Mouse (Mus musculus) A20 (cell line): ENCODE measurements around the gene Gm7029.
"Not testable (repeated sequence)": the region's sequence is repeated elsewhere in the genome, so short reads cannot be mapped to it uniquely, and the experiment has no call there.

Source experiments
- DNase-seq: peaks from one replicate; pipeline ENCODE4 v3.0.0-alpha.2; 2011; ENCODE audit warnings: low read depth, low spot score

Gm7029 gene

GRCm38 (mm10) chr17:33891892-33892291 is 18.3 kb downstream of the Gm7029 start:
- DNase-seq: not testable (repeated sequence)

DNA sequence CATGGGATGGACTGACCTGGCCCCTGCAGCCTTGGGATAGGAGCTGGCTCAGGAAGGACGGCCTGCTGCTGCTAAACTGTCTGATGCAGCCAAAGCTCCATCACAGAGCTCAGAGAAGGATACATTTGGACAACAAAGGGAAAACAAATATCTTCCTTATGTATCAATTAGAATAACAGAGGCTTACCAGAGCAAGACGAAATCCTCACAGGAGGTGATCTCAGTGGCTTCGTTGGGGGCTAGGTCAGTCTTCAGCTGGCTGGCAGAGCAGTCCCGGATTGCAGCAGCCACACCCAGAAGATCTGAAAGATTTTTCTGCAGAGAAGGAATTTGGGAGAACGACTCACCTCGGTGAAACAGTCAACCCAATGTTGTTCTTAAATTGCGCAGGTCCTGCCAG is 18.8 kb downstream of the Gm7029 start:
- DNase-seq: no peak

GRCm38 (mm10) chr17:33893011-33893410 is 19.4 kb downstream of the Gm7029 start:
- not testable (repeated sequence) for DNase-seq

GRCm38 (mm10) chr17:33897114-33897794 is 23.6 kb downstream of the Gm7029 start:
- DNase-seq: peak; percentile 82

- DNase-seq: not testable (repeated sequence)
These were observed 24.6 kb downstream of the Gm7029 start for GRCm38 (mm10) chr17:33898193-33898592.

DNA sequence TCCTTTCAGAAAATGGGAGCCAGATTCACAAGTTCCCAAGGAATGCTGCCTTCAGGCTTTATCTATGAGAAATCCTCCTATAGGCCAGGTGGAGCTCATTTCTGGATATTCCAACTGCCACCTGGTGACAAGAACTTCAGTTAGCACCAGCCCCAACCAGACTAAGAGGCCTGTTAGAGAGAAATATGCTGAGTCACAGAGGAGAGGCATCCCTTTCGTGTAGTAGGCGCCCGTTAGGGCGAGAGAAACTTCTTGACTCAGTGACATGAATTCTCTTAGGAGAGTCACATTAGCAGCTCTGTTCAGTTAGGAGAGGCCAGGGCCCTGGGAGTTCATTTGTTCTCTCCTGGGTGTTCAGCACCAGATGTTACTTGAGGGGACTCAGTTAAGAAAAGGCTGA is 26.0 kb downstream of the Gm7029 start:
- DNase-seq: no peak

DNA sequence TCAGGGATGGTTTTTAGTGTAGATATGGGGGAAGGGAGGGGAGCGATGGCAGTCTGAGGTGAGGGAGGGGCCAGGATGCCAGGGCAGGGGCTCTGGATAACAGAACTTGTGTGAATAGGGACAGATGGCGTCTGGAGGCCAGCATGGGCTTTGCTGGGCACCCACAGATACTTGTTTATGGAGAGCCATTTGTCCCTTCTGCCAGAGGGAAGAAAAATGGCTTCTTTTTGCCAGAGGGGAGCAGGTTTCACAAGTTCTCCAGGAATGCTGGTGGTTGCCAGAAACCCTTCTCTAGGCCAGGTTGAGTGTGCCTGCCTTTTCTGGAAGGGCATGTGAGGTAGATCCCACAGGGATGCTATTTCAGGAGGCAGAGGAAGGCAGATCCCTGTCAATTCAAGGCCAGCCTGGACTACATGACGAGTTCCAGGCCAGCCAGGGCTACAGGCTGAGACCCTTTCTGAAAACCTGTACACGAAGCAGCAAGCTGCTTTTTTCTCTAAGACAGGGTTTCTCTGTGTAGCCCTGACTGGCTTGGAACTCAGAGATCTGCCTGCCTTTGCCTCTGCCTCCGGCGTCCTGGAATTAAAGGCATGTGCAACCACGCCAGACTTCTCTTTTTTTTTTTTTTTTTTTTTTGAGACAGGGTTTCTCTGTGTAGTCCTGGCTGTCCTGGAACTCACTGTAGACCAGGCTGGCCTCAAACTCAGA is 26.8 kb downstream of the Gm7029 start:
- DNase-seq: no peak

DNA sequence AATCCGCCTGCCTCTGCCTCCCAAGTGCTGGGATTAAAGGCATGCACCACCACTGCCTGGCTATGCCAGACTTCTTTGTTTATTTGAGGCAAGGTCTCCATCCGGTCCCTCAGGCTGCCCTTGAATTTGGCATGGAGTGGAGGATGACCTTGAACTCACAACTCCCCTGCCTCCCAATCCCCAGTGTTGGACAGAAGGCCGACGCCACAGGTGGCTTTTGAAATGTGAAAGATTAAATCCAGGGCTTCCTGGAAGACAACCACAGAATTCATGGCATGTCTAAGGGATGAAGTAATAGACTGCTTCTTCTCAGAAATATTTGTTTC is 27.3 kb downstream of the Gm7029 start:
- DNase-seq: no peak

DNA sequence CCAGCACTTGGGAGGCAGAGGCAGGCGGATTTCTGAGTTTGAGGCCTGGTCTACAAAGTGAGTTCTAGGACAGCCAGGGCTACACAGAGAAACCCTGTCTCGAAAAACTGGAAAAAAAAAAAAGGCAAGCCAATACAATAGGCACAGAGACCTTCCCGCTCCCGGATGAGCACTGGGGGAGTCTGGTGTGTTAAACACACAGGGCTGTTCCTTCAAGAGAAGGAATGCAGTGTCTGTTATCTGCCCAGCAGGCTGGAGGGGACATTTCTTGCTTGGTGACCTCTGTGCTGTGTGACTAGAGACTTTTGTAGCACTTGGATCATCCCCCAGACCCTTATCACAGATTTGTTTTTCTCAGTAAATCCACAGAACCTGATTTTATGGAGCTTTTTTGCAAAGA is 28.0 kb downstream of the Gm7029 start:
- DNase-seq: no peak

GRCm38 (mm10) chr17:33902079-33902478 is 28.4 kb downstream of the Gm7029 start:
- DNase-seq: no peak

- no peak for DNase-seq
These were observed 28.9 kb downstream of the Gm7029 start for GRCm38 (mm10) chr17:33902491-33902890.

DNA sequence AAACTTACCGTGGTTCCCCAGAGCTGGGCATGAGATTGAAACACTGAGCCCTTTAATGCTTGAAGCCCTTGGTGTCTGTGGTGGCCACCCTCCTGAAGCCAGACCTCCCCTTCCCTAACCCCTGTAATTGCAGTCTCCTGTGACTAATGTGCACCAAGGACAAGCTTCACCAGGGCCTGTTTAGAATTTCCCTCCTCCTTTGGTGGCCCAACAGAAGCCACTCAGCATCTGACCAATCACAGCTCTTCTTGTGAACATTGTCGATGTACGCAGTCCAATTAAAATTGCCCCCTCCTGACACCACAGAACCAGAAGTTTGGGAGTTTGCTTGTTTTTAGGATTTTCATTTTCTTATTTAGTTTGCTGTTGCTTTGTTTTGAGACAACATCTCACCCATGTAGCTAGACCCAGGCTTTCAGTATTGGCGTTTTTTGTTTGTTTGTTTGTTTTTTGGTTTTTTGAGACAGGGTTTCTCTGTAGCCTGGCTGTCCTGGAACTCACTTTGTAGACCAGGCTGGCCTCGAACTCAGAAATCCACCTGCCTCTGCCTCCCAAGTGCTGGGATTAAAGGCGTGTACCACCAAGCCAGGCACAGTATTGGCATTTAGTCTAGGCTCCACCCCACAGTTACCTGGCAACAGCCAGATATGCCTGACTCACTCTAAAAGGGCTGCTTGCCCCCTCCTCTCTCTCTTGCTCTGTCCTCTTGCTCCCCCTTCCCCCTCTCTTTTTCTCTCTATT is 30.4 kb downstream of the Gm7029 start:
- peak; percentile 62 for DNase-seq

DNA sequence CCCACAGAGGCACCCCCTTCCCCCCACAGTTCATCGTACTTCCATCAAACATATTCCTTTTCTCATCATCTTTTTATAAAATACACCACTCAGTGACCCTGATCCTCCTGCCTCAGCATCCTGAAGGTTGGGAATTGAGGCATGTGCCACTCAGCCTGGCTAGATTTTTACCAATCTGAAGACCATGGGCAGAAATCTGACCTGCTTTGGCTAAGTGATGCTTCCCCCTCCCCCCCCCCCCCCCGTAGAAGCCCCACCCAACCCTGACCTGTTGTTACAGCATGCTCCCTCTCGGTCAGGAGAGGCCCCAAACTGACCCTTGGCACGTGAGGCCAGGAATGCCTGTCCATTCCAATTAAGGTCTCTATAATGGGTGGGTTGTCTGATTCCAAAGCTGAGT is 31.2 kb downstream of the Gm7029 start, which contains the start of gene Platr17:
TSS of gene Platr17 (plus strand) at position 301 of the 400 bp plus-strand sequence.
- DNase-seq: not testable (repeated sequence)

- DNase-seq: peak; percentile 81
These were observed 34.9 kb downstream of the Gm7029 start for GRCm38 (mm10) chr17:33908331-33909076.

DNA sequence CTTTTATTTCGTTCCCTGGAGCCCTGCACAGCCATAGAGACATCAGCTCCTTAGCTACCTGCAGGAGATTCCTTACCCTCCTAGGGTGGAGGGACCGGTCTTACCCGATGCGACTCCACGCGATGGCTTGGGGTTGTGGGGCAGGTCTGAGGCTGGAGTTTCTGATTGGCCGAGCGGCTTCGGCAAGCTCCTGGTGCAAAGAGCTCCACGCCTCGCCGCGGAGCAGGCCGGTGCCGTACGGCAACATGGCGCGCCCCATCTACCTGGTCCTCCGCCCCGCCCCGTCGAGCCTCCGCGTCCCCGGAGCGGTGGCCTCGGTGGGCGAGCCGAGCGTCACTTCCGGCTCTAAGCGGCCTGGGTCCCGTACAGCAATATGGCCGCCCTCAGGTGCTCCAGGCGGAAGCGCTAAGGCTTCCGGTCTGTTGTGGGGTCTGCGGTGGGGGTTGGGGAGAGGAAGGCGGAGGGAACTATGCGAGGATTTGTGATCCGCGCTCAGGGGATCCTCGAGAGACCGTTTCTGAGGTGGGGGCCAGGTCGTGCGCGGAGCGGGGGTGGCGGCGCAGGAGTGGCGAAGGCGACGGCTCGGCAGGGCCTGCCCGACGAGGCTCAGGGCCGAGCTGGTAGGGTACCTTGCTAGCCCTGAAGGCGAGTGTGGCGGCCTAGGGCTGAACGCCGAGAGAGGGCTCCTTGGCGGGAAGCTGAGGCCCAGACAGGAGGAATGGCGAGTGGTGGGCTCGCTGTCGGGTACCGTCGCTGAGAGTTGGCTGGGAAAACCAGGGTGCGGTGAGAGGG is 35.6 kb downstream of the Gm7029 start, which contains the start of gene Daxx:
TSS of gene Daxx (plus strand) at position 338 of the 792 bp plus-strand sequence.
- peak; percentile 100 for DNase-seq

GRCm38 (mm10) chr17:33909869-33910250 is 36.2 kb downstream of the Gm7029 start:
- no peak for DNase-seq

GRCm38 (mm10) chr17:33910346-33911051 is 36.9 kb downstream of the Gm7029 start:
- DNase-seq: peak; percentile 74

- no peak for DNase-seq
These were observed 37.6 kb downstream of the Gm7029 start for GRCm38 (mm10) chr17:33911052-33911812.

DNA sequence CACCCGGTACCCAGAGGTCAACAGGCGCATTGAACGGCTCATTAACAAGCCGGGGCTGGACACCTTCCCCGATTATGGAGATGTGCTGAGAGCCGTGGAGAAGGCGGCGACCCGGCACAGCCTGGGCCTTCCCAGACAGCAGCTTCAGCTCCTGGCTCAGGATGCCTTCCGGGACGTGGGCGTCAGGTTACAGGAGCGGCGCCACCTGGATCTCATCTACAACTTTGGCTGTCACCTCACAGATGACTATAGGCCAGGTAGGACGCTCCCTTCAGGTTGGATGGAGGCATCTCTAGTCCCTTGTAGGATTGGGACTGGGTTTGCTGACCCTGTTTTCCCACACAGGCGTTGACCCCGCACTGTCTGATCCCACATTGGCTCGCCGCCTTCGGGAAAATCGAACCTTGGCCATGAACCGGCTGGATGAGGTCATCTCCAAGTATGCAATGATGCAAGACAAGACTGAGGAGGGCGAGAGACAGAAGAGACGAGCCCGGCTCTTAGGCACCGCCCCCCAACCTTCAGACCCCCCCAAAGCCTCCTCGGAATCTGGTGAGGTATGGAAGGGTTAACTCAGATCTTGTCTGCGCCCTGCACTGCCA is 38.3 kb downstream of the Gm7029 start:
- no peak for DNase-seq
